Mouse (Mus musculus) lung, adult 2 months (tissue): Measurements from ENCODE around the gene Zcchc4.

Source experiments
- CTCF ChIP-seq: fragments of 200-500 bp; IDR thresholded peaks from 2 replicates; pipeline ENCODE4 v1.5.1; 2011; ENCODE audit warnings: mild to moderate bottlenecking, low read length, control low read depth; ENCODE audit not compliant: insufficient read depth
- POLR2A ChIP-seq: fragments of 200-500 bp; IDR thresholded peaks from 2 replicates; pipeline ENCODE4 v1.6.1; 2011; ENCODE audit warnings: low read depth, mild to moderate bottlenecking, control low read depth, low read length, borderline replicate concordance; ENCODE audit errors: extremely low read depth

DNA sequence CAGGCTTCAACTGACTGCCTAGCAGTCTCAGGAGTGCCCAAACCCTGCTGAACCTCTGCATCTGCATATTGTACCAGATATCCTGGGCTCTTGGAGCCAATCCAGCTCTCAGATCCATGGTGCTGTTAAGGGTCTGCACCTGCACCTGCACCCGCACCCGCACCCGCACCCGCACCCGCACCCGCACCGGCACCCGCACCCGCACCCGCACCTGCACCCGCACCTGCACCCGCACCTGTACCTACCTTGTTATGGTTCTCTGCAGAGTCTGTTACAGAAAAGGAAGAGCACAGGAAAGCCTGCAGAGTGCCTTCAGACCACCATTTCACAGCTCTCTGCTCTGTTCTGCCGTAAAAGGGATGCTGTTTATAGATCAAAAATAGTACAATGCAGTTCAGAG, 96.8 kb downstream of the Zcchc4 start:
- TF ChIP-seq POLR2A (no peak), CTCF (no peak)
